Mouse (Mus musculus): ENCODE data around the gene Ccn2. TPM values are rescaled to one million over a fixed set of nuclear protein-coding genes. Genes with fewer than 3 reads are reported as not detected.
A peak's percentile ranks its signal among the peaks of the same experiment; 100 is the strongest.

Gene Ccn2
- polyA plus RNA-seq, 1 experiment from 2014 or later, result 9.8 TPM

DNA sequence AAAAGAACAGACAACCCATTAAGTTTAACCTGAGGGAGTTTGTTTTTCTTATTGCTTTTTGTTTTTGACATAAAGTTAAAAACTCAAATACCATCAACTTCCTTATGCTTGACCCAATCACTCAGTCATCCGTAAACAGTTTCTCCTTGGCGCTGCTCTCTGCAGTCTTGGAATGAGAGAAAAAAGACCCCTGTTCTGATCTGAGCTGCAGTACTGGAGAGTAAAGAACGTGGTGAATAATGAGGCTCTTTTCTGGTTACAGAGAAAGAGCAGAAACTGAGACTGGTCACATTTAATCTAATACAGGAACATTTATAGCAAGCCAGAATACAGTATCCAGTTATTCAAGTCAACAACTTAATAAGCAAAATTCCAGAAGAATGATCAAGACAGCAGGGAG is 21.8 kb upstream of the Ccn2 start:
- TF ChIP-seq CTCF (IDR thresholded peaks at IDR 0.05; ENCODE audit: low read depth), result no peak
- no peaks in the 10 kb centered on the region for H3K9me3 ChIP-seq (ENCODE audit: low read depth, low read length)
- H3K4me2 ChIP-seq, result no peak overlapping the region
- 53% methylated on average over 3 of the region's 3 CpGs for WGBS
- 0 out of 2 replicates have a peak, but pooled peaks cover 9% of the 10 kb centered on the region for H3K4me1 ChIP-seq (ENCODE audit: insufficient read depth)
- H3K27me3 ChIP-seq (ENCODE audit: insufficient read depth, low read length), result no peaks in the 10 kb centered on the region
- H3K27ac ChIP-seq (ENCODE audit: low read depth), result no peak overlapping the region
- H3K36me3 ChIP-seq (ENCODE audit: insufficient read depth), result no peaks in the 10 kb centered on the region
- H3K4me3 ChIP-seq (ENCODE audit: low read depth, low read length), result no peak overlapping the region
- no peak overlapping the region for H3K9ac ChIP-seq
- ATAC-seq (ENCODE audit: insufficient read depth), result no peak
- no peak for DNase-seq

DNA sequence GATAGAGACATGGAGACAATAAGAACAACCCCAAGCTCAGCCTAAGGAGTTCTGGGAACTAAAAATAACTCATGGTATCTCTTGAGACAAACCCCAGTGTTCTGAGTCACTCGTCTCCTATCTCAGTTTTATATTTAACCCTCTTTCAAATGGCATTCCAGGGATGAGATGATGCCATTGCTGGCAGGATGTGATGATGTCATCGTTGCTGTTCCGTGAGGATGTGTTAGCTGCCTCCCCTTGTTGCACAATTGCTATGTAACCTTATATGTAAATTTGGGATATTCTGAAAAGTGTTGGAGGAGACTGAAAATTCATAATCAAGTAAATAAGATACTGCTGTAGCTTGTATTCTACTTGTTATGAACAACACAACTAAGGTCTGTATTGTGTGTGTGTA is 14.2 kb upstream of the Ccn2 start:
- Histone ChIP-seq H3K36me3 (ENCODE audit: insufficient read depth) (no peaks in the 10 kb centered on the region), H3K27ac (ENCODE audit: low read depth) (no peak overlapping the region), H3K4me3 (ENCODE audit: low read depth, low read length) (no peak overlapping the region), H3K9me3 (ENCODE audit: low read depth, low read length) (no peaks in the 10 kb centered on the region), H3K27me3 (ENCODE audit: insufficient read depth, low read length) (no peaks in the 10 kb centered on the region), H3K4me2 (no peak overlapping the region), H3K4me1 (ENCODE audit: insufficient read depth) (no peaks in the 10 kb centered on the region), H3K9ac (no peak overlapping the region)
- ATAC-seq (ENCODE audit: insufficient read depth) (no peak), DNase-seq (peak; percentile 11)
- TF ChIP-seq CTCF (IDR thresholded peaks at IDR 0.05; ENCODE audit: low read depth), result no peak
- WGBS, result 56% methylated on average over 3 of the region's 3 CpGs

DNA sequence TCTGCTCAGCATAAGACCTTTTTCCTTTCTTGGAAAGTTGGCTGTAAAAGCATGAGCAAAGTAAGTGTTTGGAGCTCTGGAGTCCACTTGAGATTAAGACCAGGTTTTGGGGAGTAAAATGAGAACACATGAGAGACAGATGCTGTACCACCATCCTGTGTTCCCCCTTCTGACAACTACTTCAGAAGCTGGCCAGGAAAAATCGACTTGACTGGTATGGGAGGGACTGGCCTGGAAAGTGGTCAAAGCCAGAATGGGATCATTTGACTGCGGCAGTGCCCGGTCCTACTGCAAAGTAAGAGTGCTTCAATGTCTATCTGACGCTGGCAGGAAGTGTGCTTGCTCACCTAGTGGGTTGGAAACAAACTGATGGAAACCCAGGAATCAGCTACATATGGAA is 6.4 kb upstream of the Ccn2 start:
- no peak for TF ChIP-seq CTCF (IDR thresholded peaks at IDR 0.05; ENCODE audit: low read depth)
- ATAC-seq (ENCODE audit: insufficient read depth), result no peak

GRCm38 (mm10) chr10:24589238-24589637 is 6.0 kb upstream of the Ccn2 start:
- no peak for TF ChIP-seq CTCF (IDR thresholded peaks at IDR 0.05; ENCODE audit: low read depth)
- H3K27me3 ChIP-seq (ENCODE audit: insufficient read depth, low read length), result no peaks in the 10 kb centered on the region
- H3K4me3 ChIP-seq (ENCODE audit: low read depth, low read length), result no peak overlapping the region
- no peak overlapping the region for H3K9ac ChIP-seq
- 86% methylated on average over 9 of the region's 9 CpGs for WGBS
- ATAC-seq (ENCODE audit: insufficient read depth) (no peak), DNase-seq (no peak)
- H3K9me3 ChIP-seq (ENCODE audit: low read depth, low read length), result no peaks in the 10 kb centered on the region
- no peak overlapping the region for H3K4me2 ChIP-seq
- no peak overlapping the region for H3K27ac ChIP-seq (ENCODE audit: low read depth)
- H3K36me3 ChIP-seq (ENCODE audit: insufficient read depth), result no peaks in the 10 kb centered on the region
- H3K4me1 ChIP-seq (ENCODE audit: insufficient read depth), result peaks cover 14% of the 10 kb centered on the region

More for the DNA sequence above, 6.4 kb upstream of the Ccn2 start:
- Histone ChIP-seq H3K9me3 (ENCODE audit: low read depth, low read length) (no peaks in the 10 kb centered on the region), H3K27me3 (ENCODE audit: insufficient read depth, low read length) (no peaks in the 10 kb centered on the region), H3K36me3 (ENCODE audit: insufficient read depth) (no peaks in the 10 kb centered on the region), H3K27ac (ENCODE audit: low read depth) (no peak overlapping the region), H3K4me1 (ENCODE audit: insufficient read depth) (peaks cover 10% of the 10 kb centered on the region), H3K4me3 (ENCODE audit: low read depth, low read length) (no peak overlapping the region), H3K4me2 (no peak overlapping the region), H3K9ac (no peak overlapping the region)
- WGBS, result 79% methylated on average over 4 of the region's 4 CpGs
- DNase-seq, result no peak

DNA sequence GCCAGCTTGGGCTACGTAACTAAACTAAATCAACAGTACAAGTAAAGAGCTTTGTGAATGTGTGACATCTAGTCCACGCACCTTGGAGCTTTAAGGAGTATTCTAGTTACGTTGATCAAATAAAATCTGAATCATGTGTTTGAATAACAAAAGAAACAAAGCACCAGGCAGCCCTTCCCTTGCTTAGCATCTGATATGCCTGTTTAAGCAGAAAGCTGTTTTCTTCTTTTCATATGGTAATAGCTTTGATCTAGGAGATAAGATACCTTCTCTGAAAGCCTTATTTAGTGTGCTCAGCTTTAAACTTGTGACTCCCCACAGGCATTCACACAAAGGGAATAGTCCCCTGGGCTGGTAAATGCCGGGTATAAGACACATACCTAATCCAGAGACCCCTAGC is 4.7 kb upstream of the Ccn2 start:
- H3K4me2 ChIP-seq, result no peak overlapping the region
- H3K4me3 ChIP-seq (ENCODE audit: low read depth, low read length), result no peak overlapping the region
- no peak for DNase-seq
- ATAC-seq (ENCODE audit: insufficient read depth), result no peak
- peaks cover 20% of the 10 kb centered on the region for H3K4me1 ChIP-seq (ENCODE audit: insufficient read depth)
- TF ChIP-seq CTCF (IDR thresholded peaks at IDR 0.05; ENCODE audit: low read depth), result no peak
- H3K36me3 ChIP-seq (ENCODE audit: insufficient read depth), result no peaks in the 10 kb centered on the region
- no peaks in the 10 kb centered on the region for H3K27me3 ChIP-seq (ENCODE audit: insufficient read depth, low read length)
- WGBS, result 71% methylated on average over 4 of the region's 4 CpGs
- no peaks in the 10 kb centered on the region for H3K9me3 ChIP-seq (ENCODE audit: low read depth, low read length)
- H3K9ac ChIP-seq, result no peak overlapping the region
- no peak overlapping the region for H3K27ac ChIP-seq (ENCODE audit: low read depth)

DNA sequence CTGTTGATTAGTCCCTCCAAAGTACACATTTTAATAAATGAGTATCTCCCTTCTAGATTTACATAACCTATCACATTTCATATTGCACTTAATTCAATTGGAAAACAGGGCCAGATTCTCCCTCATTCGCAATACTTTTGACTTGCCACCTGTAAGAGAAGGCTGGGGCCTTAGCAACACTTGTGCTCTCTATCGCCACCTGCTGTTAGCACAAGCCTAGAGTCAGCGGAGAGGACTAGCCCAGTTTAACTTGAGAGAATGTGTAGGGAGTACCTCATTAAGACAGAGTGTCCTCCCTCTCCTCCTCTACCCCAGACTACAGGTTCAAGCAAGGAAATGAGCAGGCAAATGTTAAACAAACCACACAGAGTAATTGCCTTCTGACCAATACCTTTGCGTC is 4.1 kb upstream of the Ccn2 start:
- no peak overlapping the region for H3K9ac ChIP-seq
- H3K27ac ChIP-seq (ENCODE audit: low read depth), result no peak overlapping the region
- peak; percentile 90 for TF ChIP-seq CTCF (IDR thresholded peaks at IDR 0.05; ENCODE audit: low read depth)
- ATAC-seq (ENCODE audit: insufficient read depth) (no peak), DNase-seq (peak; percentile 93)
- H3K4me2 ChIP-seq, result no peak overlapping the region
- no peaks in the 10 kb centered on the region for H3K27me3 ChIP-seq (ENCODE audit: insufficient read depth, low read length)
- H3K4me1 ChIP-seq (ENCODE audit: insufficient read depth), result peaks cover 20% of the 10 kb centered on the region
- WGBS, result 24% methylated on average over 4 of the region's 4 CpGs
- no peaks in the 10 kb centered on the region for H3K9me3 ChIP-seq (ENCODE audit: low read depth, low read length)
- H3K36me3 ChIP-seq (ENCODE audit: insufficient read depth), result no peaks in the 10 kb centered on the region
- no peak overlapping the region for H3K4me3 ChIP-seq (ENCODE audit: low read depth, low read length)

- ATAC-seq (ENCODE audit: insufficient read depth) (no peak), DNase-seq (peak; percentile 55)
- no peaks in the 10 kb centered on the region for H3K27me3 ChIP-seq (ENCODE audit: insufficient read depth, low read length)
- H3K27ac ChIP-seq (ENCODE audit: low read depth), result no peak overlapping the region
- H3K9me3 ChIP-seq (ENCODE audit: low read depth, low read length), result no peaks in the 10 kb centered on the region
- 60% methylated on average over 5 of the region's 5 CpGs for WGBS
- H3K4me3 ChIP-seq (ENCODE audit: low read depth, low read length), result no peak overlapping the region
- no peak overlapping the region for H3K9ac ChIP-seq
- H3K36me3 ChIP-seq (ENCODE audit: insufficient read depth), result no peaks in the 10 kb centered on the region
- peaks cover 23% of the 10 kb centered on the region for H3K4me1 ChIP-seq (ENCODE audit: insufficient read depth)
- no peak overlapping the region for H3K4me2 ChIP-seq
- TF ChIP-seq CTCF (IDR thresholded peaks at IDR 0.05; ENCODE audit: low read depth), result no peak
Observed at GRCm38 (mm10) chr10:24591741-24592140, 3.5 kb upstream of the Ccn2 start.

- no peak for DNase-seq
- no peak overlapping the region for H3K9ac ChIP-seq
- H3K27ac ChIP-seq (ENCODE audit: low read depth), result no peak overlapping the region
- H3K36me3 ChIP-seq (ENCODE audit: insufficient read depth), result peaks cover 3% of the 10 kb centered on the region; the same call in 1 of the 2 replicates
- H3K9me3 ChIP-seq (ENCODE audit: low read depth, low read length), result no peaks in the 10 kb centered on the region
- H3K27me3 ChIP-seq (ENCODE audit: insufficient read depth, low read length), result no peaks in the 10 kb centered on the region
- no peak for TF ChIP-seq CTCF (IDR thresholded peaks at IDR 0.05; ENCODE audit: low read depth)
- no peak overlapping the region for H3K4me3 ChIP-seq (ENCODE audit: low read depth, low read length)
- no peak for ATAC-seq (ENCODE audit: insufficient read depth)
- no peak overlapping the region for H3K4me2 ChIP-seq
- 67% methylated on average over 2 of the region's 2 CpGs for WGBS
- H3K4me1 ChIP-seq (ENCODE audit: insufficient read depth), result peaks cover 27% of the 10 kb centered on the region
Observed at GRCm38 (mm10) chr10:24592318-24592717, 2.9 kb upstream of the Ccn2 start.

Measured in lung, embryonic 14.5 days (tissue).